Comparison of ENCODE assay signal across 28 mouse cellular contexts in genomic region chr5:140307602-140308001, GRCm38 (mm10). TPM values are rescaled to one million over a fixed set of nuclear protein-coding genes. Genes with fewer than 3 reads are reported as not detected.
A peak's percentile ranks its signal among the peaks of the same experiment; 100 is the strongest.
DNase-seq lines count a peak whose midpoint lies in the region; ATAC-seq and TF ChIP-seq lines count a peak whose summit lies in the region.
"Had no signal": no experiment of that assay in that cellular context is flagged by ENCODE, and none has a peak within 500 bp of the region (broad histone marks: within the 10 kb centered on the region; RNA-seq: fewer than 3 reads in every experiment).

No protein-coding gene starts in this region.

- H3K27ac ChIP-seq in hindbrain, embryonic 13.5 days = no peak overlapping the region
- no peak overlapping the region for H3K27ac ChIP-seq in hindbrain, embryonic 10.5 days
- H3K27ac ChIP-seq in heart, embryonic 14.5 days (replicated peaks in 1 of 2; ENCODE audit: control insufficient read depth in 1 of 2, insufficient read depth in 1 of 2, low read depth in 2 of 2, low read length in 2 of 2) = peak overlapping the region; percentile 1 to 20; a peak in 2 of 4 replicates
- peak overlapping the region; percentile 16; the same call in 1 of the 2 replicates for H3K27ac ChIP-seq in heart, postnatal 0 days (ENCODE audit: low read depth)
- H3K27ac ChIP-seq: embryonic facial prominence, embryonic 12.5 days; forebrain, embryonic 10.5 days; kidney, postnatal 0 days; liver, embryonic 12.5 days; midbrain, embryonic 13.5 days; neural tube, embryonic 15.5 days had no signal

- TF ChIP-seq EP300 in heart, postnatal 0 days (IDR thresholded peaks at IDR 0.05; ENCODE audit: low read depth) = no peak

- H3K4me1 ChIP-seq in hindbrain, embryonic 13.5 days (replicated peaks) = 0 out of 2 replicates have a peak, but pooled peaks cover 3% of the 10 kb centered on the region
- no peaks in the 10 kb centered on the region for H3K4me1 ChIP-seq in hindbrain, embryonic 10.5 days (replicated peaks)
- peaks cover 21 to 28% of the 10 kb centered on the region in 2 experiments for H3K4me1 ChIP-seq in heart, embryonic 14.5 days (ENCODE audit: control insufficient read depth in 2 of 2, insufficient read depth in 2 of 2, low read length in 2 of 2)
- H3K4me1 ChIP-seq in heart, postnatal 0 days (ENCODE audit: control insufficient read depth, insufficient read depth) = peaks cover 26% of the 10 kb centered on the region
- H3K4me1 ChIP-seq: embryonic facial prominence, embryonic 12.5 days; forebrain, embryonic 10.5 days; liver, embryonic 12.5 days; midbrain, embryonic 13.5 days; neural tube, embryonic 15.5 days had no signal

- 87% methylated on average over 14 of the region's 14 CpGs for WGBS in hindbrain, embryonic 13.5 days
- 91% methylated on average over 14 of the region's 14 CpGs for whole genome bisulfite sequencing in hindbrain, embryonic 10.5 days
- 52% methylated on average over 14 of the region's 14 CpGs for WGBS in heart, embryonic 14.5 days
- WGBS in heart, postnatal 0 days = 49% methylated on average over 14 of the region's 14 CpGs

- no peaks in the 10 kb centered on the region for H3K9me3 ChIP-seq in hindbrain, embryonic 13.5 days
- H3K9me3 ChIP-seq in hindbrain, embryonic 10.5 days = no peaks in the 10 kb centered on the region
- H3K9me3 ChIP-seq in heart, embryonic 14.5 days (ENCODE audit: control insufficient read depth, low read length) = no peaks in the 10 kb centered on the region
- no peaks in the 10 kb centered on the region for H3K9me3 ChIP-seq in heart, postnatal 0 days (replicated peaks; ENCODE audit: control insufficient read depth, low read length)
- H3K9me3 ChIP-seq: embryonic facial prominence, embryonic 12.5 days; forebrain, embryonic 10.5 days; liver, embryonic 12.5 days; midbrain, embryonic 13.5 days; neural tube, embryonic 15.5 days had no signal

- TF ChIP-seq CTCF in heart, postnatal 0 days (IDR thresholded peaks at IDR 0.05; ENCODE audit: low read depth) = no peak

- H3K27me3 ChIP-seq in hindbrain, embryonic 13.5 days = no peaks in the 10 kb centered on the region
- H3K27me3 ChIP-seq in hindbrain, embryonic 10.5 days (ENCODE audit: insufficient read depth, poor library complexity, severe bottlenecking) = no peaks in the 10 kb centered on the region
- no peaks in the 10 kb centered on the region for H3K27me3 ChIP-seq in heart, embryonic 14.5 days (ENCODE audit: control insufficient read depth, insufficient read depth, low read length)
- H3K27me3 ChIP-seq in heart, postnatal 0 days (ENCODE audit: control insufficient read depth, insufficient read depth, low read length) = no peaks in the 10 kb centered on the region
- H3K27me3 ChIP-seq: embryonic facial prominence, embryonic 12.5 days; liver, embryonic 12.5 days; midbrain, embryonic 13.5 days; neural tube, embryonic 15.5 days; Patski had no signal

- H3K9ac ChIP-seq in hindbrain, embryonic 13.5 days = 0 out of 2 replicates have a peak overlapping the region, but pooled peaks have one; percentile 13
- 0 out of 2 replicates have a peak overlapping the region, but pooled peaks have one; percentile 17 for H3K9ac ChIP-seq in heart, embryonic 14.5 days (ENCODE audit: low read length)
- H3K9ac ChIP-seq in heart, postnatal 0 days (replicated peaks; ENCODE audit: low read depth, low read length) = no peak overlapping the region
- H3K9ac ChIP-seq: embryonic facial prominence, embryonic 12.5 days; liver, embryonic 12.5 days; liver, postnatal 0 days; midbrain, embryonic 13.5 days; neural tube, embryonic 15.5 days had no signal

- H3K4me2 ChIP-seq in hindbrain, embryonic 13.5 days = no peak overlapping the region
- H3K4me2 ChIP-seq in heart, embryonic 14.5 days (ENCODE audit: low read length) = peak overlapping the region; percentile 21; the same call in 1 of the 2 replicates
- H3K4me2 ChIP-seq in heart, postnatal 0 days (ENCODE audit: low read depth, low read length) = no peak overlapping the region
- H3K4me2 ChIP-seq: embryonic facial prominence, embryonic 12.5 days; liver, embryonic 12.5 days; midbrain, embryonic 13.5 days; neural tube, embryonic 15.5 days had no signal

- no peak for ATAC-seq in hindbrain, embryonic 13.5 days (ENCODE audit: low FRiP score)
- no peak for ATAC-seq in heart, embryonic 14.5 days (ENCODE audit: insufficient number of reproducible peaks, insufficient read depth, low FRiP score, low read depth)
- ATAC-seq in heart, postnatal 0 days (ENCODE audit: insufficient read depth, low read depth) = peak; percentile 17; the same call in 1 of the 2 replicates
- ATAC-seq: forebrain, embryonic 16.5 days; intestine, embryonic 16.5 days; liver, embryonic 12.5 days; liver, postnatal 0 days; midbrain, embryonic 13.5 days; Patski had no signal

- DNase-seq in heart, adult 11 months = peak; percentile 92
- DNase-seq in heart, adult 9 months (ENCODE audit: low spot score in 2 of 2) = no peak
- DNase-seq in hindbrain, embryonic 10.5 days (ENCODE audit: low spot score) = no peak
- peak; percentile 52 for DNase-seq in heart, postnatal 0 days (ENCODE audit: low spot score)
- DNase-seq in gastrocnemius, postnatal 14 days = no peak
- DNase-seq: adrenal gland, postnatal 14 days; cerebellum, adult 11 months; cerebellum, adult 9-10 months; cerebellum, postnatal 36 days; gastrocnemius, postnatal 10 days; kidney, adult 8-10 months; kidney, postnatal 4 days; left cerebral cortex, postnatal 4 days; liver, postnatal 0 days; lung, postnatal 36 days; retina, postnatal 1 day; right cerebral cortex, postnatal 14 days had no signal

- H3K36me3 ChIP-seq in hindbrain, embryonic 13.5 days = peaks cover 93% of the 10 kb centered on the region
- peaks cover 98% of the 10 kb centered on the region for H3K36me3 ChIP-seq in hindbrain, embryonic 10.5 days
- peaks cover 67% of the 10 kb centered on the region for H3K36me3 ChIP-seq in heart, embryonic 14.5 days (ENCODE audit: control insufficient read depth, insufficient read depth, low read length)
- peaks cover 39% of the 10 kb centered on the region for H3K36me3 ChIP-seq in heart, postnatal 0 days (replicated peaks; ENCODE audit: control insufficient read depth, insufficient read depth, low read length)

- intact Hi-C loops in gastrocnemius, postnatal 14 days (cut with DNase I; ENCODE audit: low total_unique reads) = no loop called here

- H3K4me3 ChIP-seq in hindbrain, embryonic 13.5 days = no peak overlapping the region
- no peak overlapping the region for H3K4me3 ChIP-seq in hindbrain, embryonic 10.5 days
- no peak overlapping the region for H3K4me3 ChIP-seq in heart, embryonic 14.5 days (ENCODE audit: control insufficient read depth in 1 of 2, insufficient read depth in 1 of 2, low read depth in 1 of 2, low read length in 2 of 2)
- no peak overlapping the region for H3K4me3 ChIP-seq in heart, postnatal 0 days (ENCODE audit: low read depth, low read length)
- H3K4me3 ChIP-seq: embryonic facial prominence, embryonic 12.5 days; forebrain, embryonic 10.5 days; liver, embryonic 12.5 days; midbrain, embryonic 13.5 days; neural tube, embryonic 15.5 days had no signal

RNA-seq across cellular contexts. Expression of gene Mad1l1, which starts 13.8 kb away (rescaled TPM):
- polyA plus RNA-seq in hindbrain, embryonic 13.5 days (2015; fragmentation: Nextera tagmentation; extraction: Ambion mirVana) = 33.2 and 34.1 TPM in 2 replicates
- polyA plus RNA-seq in hindbrain, embryonic 10.5 days (2016; fragmentation: Nextera tagmentation; extraction: Ambion mirVana) = 56.2 and 60.4 TPM in 2 replicates
- polyA plus RNA-seq in heart, embryonic 14.5 days (2014; fragmentation: Nextera tagmentation; extraction: Ambion mirVana) = 20.5 and 21.9 TPM in 2 replicates
- total RNA-seq in heart, postnatal 0 days (2014; rRNA removed; ENCODE audit: low replicate concordance) = 10.1 and 20.6 TPM in 2 replicates
- polyA plus RNA-seq in heart, postnatal 0 days (2015; fragmentation: Nextera tagmentation; extraction: Ambion mirVana) = 15.0 and 15.1 TPM in 2 replicates
- total RNA-seq in gastrocnemius, postnatal 14 days (2021) = 10 to 100 TPM in 1 of 2 experiments, 1 to 10 TPM in 1; 9.5 to 10.2 TPM

RNA-seq across cellular contexts. Expression of gene Nudt1, which starts 13.9 kb away (rescaled TPM):
- polyA plus RNA-seq in hindbrain, embryonic 13.5 days (2015; fragmentation: Nextera tagmentation; extraction: Ambion mirVana) = 26.8 and 28.6 TPM in 2 replicates
- 53.8 and 54.6 TPM in 2 replicates for polyA plus RNA-seq in hindbrain, embryonic 10.5 days (2016; fragmentation: Nextera tagmentation; extraction: Ambion mirVana)
- polyA plus RNA-seq in heart, embryonic 14.5 days (2014; fragmentation: Nextera tagmentation; extraction: Ambion mirVana) = 22.2 and 22.7 TPM in 2 replicates
- total RNA-seq in heart, postnatal 0 days (2014; rRNA removed; ENCODE audit: low replicate concordance) = 11.3 and 31.0 TPM in 2 replicates
- polyA plus RNA-seq in heart, postnatal 0 days (2015; fragmentation: Nextera tagmentation; extraction: Ambion mirVana) = 17.4 and 18.1 TPM in 2 replicates
- 1 to 10 TPM; 8.3 to 8.8 TPM for total RNA-seq in gastrocnemius, postnatal 14 days (2021)

RNA-seq across cellular contexts. Expression of gene Mrm2, which starts 24.1 kb away (rescaled TPM):
- 20.2 and 21.5 TPM in 2 replicates for polyA plus RNA-seq in hindbrain, embryonic 13.5 days (2015; fragmentation: Nextera tagmentation; extraction: Ambion mirVana)
- polyA plus RNA-seq in hindbrain, embryonic 10.5 days (2016; fragmentation: Nextera tagmentation; extraction: Ambion mirVana) = 21.5 and 21.7 TPM in 2 replicates
- polyA plus RNA-seq in heart, embryonic 14.5 days (2014; fragmentation: Nextera tagmentation; extraction: Ambion mirVana) = 14.7 and 16.0 TPM in 2 replicates
- 13.9 and 19.5 TPM in 2 replicates for total RNA-seq in heart, postnatal 0 days (2014; rRNA removed; ENCODE audit: low replicate concordance)
- polyA plus RNA-seq in heart, postnatal 0 days (2015; fragmentation: Nextera tagmentation; extraction: Ambion mirVana) = 16.9 and 17.8 TPM in 2 replicates
- 1 to 10 TPM; 6.9 to 7.2 TPM for total RNA-seq in gastrocnemius, postnatal 14 days (2021)

Comparison
In these comparisons a context has a peak if more than half of its experiments do, and no peak if none do; other contexts are left out.
1. DNase-seq: peak in heart, adult 11 months (single experiment) and heart, postnatal 0 days (single experiment); none in heart, adult 9 months (0 of 2), hindbrain, embryonic 10.5 days (single experiment) and gastrocnemius, postnatal 14 days (single experiment).
2. H3K27ac ChIP-seq: peak in heart, embryonic 14.5 days (2 of 2) and heart, postnatal 0 days (single experiment); none in hindbrain, embryonic 13.5 days (single experiment) and hindbrain, embryonic 10.5 days (single experiment).